Mouse (Mus musculus): ENCODE results near the gene Ssbp4. TPM values are rescaled to one million over a fixed set of nuclear protein-coding genes. Genes with fewer than 3 reads are reported as not detected.

Ssbp4 gene
- polyA plus RNA-seq, 1 experiment from 2014 or later: 121 TPM

- H3K4me2 ChIP-seq (ENCODE audit: low read length): no peak overlapping the region
- no peak overlapping the region for H3K27ac ChIP-seq (ENCODE audit: low read length)
- H3K4me3 ChIP-seq (replicated peaks; ENCODE audit: low read length): no peak overlapping the region
- peaks cover 18% of the 10 kb centered on the region for H3K4me1 ChIP-seq (replicated peaks; ENCODE audit: control insufficient read depth, insufficient read depth, low read length)
- H3K9ac ChIP-seq (replicated peaks; ENCODE audit: low read depth, low read length): no peak overlapping the region
- no peaks in the 10 kb centered on the region for H3K9me3 ChIP-seq (ENCODE audit: control insufficient read depth, low read length)
- ATAC-seq: no peak
- 75% methylated on average over 5 of the region's 5 CpGs for WGBS
- H3K36me3 ChIP-seq (ENCODE audit: control insufficient read depth, insufficient read depth): no peaks in the 10 kb centered on the region
- 0 out of 2 replicates have a peak, but pooled peaks cover 3% of the 10 kb centered on the region for H3K27me3 ChIP-seq (replicated peaks; ENCODE audit: control insufficient read depth, insufficient read depth, low read length)
Observed at GRCm38 (mm10) chr8:70627041-70627440, 18.4 kb upstream of the Ssbp4 start.

DNA sequence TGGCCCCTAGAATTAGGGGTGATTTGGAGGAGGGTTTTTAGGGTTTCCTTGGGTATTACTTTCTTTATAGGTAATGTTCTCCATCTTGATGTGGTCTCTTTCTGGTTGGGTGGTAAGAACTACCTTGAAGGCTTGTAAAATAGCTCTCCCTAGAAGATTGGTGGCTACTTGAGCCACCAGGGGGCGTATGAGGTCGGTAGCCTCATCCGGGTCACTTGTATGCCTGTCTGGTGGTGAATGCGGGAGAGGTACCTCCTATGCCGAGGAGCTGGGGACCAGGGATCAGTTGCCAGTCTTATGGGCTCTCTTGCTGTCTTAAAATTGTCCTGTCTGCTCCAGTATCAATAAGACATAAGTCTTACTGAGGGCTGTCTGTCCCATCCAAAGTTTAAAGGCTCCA lies 16.4 kb upstream of the Ssbp4 start:
- no peak overlapping the region for H3K4me3 ChIP-seq (replicated peaks; ENCODE audit: low read length)
- WGBS: 23% methylated on average over 5 of the region's 5 CpGs
- H3K27ac ChIP-seq (ENCODE audit: low read length): no peak overlapping the region
- no peak overlapping the region for H3K4me2 ChIP-seq (ENCODE audit: low read length)
- no peak for ATAC-seq
- H3K9ac ChIP-seq (replicated peaks; ENCODE audit: low read depth, low read length): no peak overlapping the region
- H3K4me1 ChIP-seq (replicated peaks; ENCODE audit: control insufficient read depth, insufficient read depth, low read length): peaks cover 7% of the 10 kb centered on the region
- no peaks in the 10 kb centered on the region for H3K9me3 ChIP-seq (ENCODE audit: control insufficient read depth, low read length)
- H3K36me3 ChIP-seq (ENCODE audit: control insufficient read depth, insufficient read depth): no peaks in the 10 kb centered on the region
- no peaks in the 10 kb centered on the region for H3K27me3 ChIP-seq (replicated peaks; ENCODE audit: control insufficient read depth, insufficient read depth, low read length)

- H3K9me3 ChIP-seq (ENCODE audit: control insufficient read depth, low read length): no peaks in the 10 kb centered on the region
- H3K4me1 ChIP-seq (replicated peaks; ENCODE audit: control insufficient read depth, insufficient read depth, low read length): no peaks in the 10 kb centered on the region
- no peak for ATAC-seq
- H3K36me3 ChIP-seq (ENCODE audit: control insufficient read depth, insufficient read depth): no peaks in the 10 kb centered on the region
- no peaks in the 10 kb centered on the region for H3K27me3 ChIP-seq (replicated peaks; ENCODE audit: control insufficient read depth, insufficient read depth, low read length)
- no peak overlapping the region for H3K9ac ChIP-seq (replicated peaks; ENCODE audit: low read depth, low read length)
- no peak overlapping the region for H3K27ac ChIP-seq (ENCODE audit: low read length)
- no peak overlapping the region for H3K4me2 ChIP-seq (ENCODE audit: low read length)
- 66% methylated on average over 3 of the region's 3 CpGs for WGBS
- H3K4me3 ChIP-seq (replicated peaks; ENCODE audit: low read length): no peak overlapping the region
Observed at GRCm38 (mm10) chr8:70622220-70622619, 13.5 kb upstream of the Ssbp4 start.

DNA sequence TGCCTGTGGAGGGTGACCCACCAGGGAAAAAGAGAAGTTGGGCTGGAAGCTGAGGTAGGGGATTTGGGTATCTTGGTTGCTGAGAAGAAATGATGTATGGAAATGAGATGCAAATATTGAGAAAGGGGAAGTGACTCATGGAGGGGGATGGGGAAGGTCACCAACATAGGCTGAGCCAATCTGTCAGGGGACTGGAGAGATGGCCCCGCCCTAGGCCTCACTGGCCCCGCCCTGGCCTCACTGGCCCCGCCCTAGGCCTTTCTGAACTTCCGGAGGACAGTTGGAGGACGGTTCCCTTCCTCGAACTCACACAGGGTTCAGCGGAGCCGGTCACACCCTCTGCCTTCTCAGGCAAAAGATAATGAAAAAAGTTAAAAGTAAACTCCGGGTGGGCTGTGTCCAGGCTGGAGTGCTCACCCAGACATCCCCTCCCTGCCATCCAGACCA lies 10.2 kb upstream of the Ssbp4 start:
- H3K4me2 ChIP-seq (ENCODE audit: low read length): no peak overlapping the region
- H3K27ac ChIP-seq (ENCODE audit: low read length): no peak overlapping the region
- WGBS: 36% methylated on average over 9 of the region's 9 CpGs
- no peak overlapping the region for H3K9ac ChIP-seq (replicated peaks; ENCODE audit: low read depth, low read length)
- no peaks in the 10 kb centered on the region for H3K36me3 ChIP-seq (ENCODE audit: control insufficient read depth, insufficient read depth)
- H3K4me1 ChIP-seq (replicated peaks; ENCODE audit: control insufficient read depth, insufficient read depth, low read length): no peaks in the 10 kb centered on the region
- no peaks in the 10 kb centered on the region for H3K27me3 ChIP-seq (replicated peaks; ENCODE audit: control insufficient read depth, insufficient read depth, low read length)
- ATAC-seq: no peak
- H3K4me3 ChIP-seq (replicated peaks; ENCODE audit: low read length): no peak overlapping the region
- no peaks in the 10 kb centered on the region for H3K9me3 ChIP-seq (ENCODE audit: control insufficient read depth, low read length)

- Histone ChIP-seq H3K9me3 (ENCODE audit: control insufficient read depth, low read length) (no peaks in the 10 kb centered on the region), H3K4me1 (replicated peaks; ENCODE audit: control insufficient read depth, insufficient read depth, low read length) (no peaks in the 10 kb centered on the region), H3K4me2 (ENCODE audit: low read length) (no peak overlapping the region), H3K4me3 (replicated peaks; ENCODE audit: low read length) (no peak overlapping the region), H3K27ac (ENCODE audit: low read length) (no peak overlapping the region), H3K27me3 (replicated peaks; ENCODE audit: control insufficient read depth, insufficient read depth, low read length) (no peaks in the 10 kb centered on the region), H3K9ac (replicated peaks; ENCODE audit: low read depth, low read length) (no peak overlapping the region), H3K36me3 (ENCODE audit: control insufficient read depth, insufficient read depth) (no peaks in the 10 kb centered on the region)
- WGBS: 82% methylated on average over 11 of the region's 11 CpGs
- no peak for ATAC-seq
Observed at GRCm38 (mm10) chr8:70617985-70618384, 9.3 kb upstream of the Ssbp4 start.

- Histone ChIP-seq H3K27me3 (replicated peaks; ENCODE audit: control insufficient read depth, insufficient read depth, low read length) (no peaks in the 10 kb centered on the region), H3K4me3 (replicated peaks; ENCODE audit: low read length) (no peak overlapping the region), H3K9ac (replicated peaks; ENCODE audit: low read depth, low read length) (no peak overlapping the region), H3K36me3 (ENCODE audit: control insufficient read depth, insufficient read depth) (no peaks in the 10 kb centered on the region), H3K4me2 (ENCODE audit: low read length) (no peak overlapping the region), H3K4me1 (replicated peaks; ENCODE audit: control insufficient read depth, insufficient read depth, low read length) (peaks cover 2% of the 10 kb centered on the region), H3K9me3 (ENCODE audit: control insufficient read depth, low read length) (no peaks in the 10 kb centered on the region), H3K27ac (ENCODE audit: low read length) (no peak overlapping the region)
- 63% methylated on average over 11 of the region's 11 CpGs for WGBS
- no peak for ATAC-seq
Observed at GRCm38 (mm10) chr8:70616645-70617044, 8.0 kb upstream of the Ssbp4 start.

DNA sequence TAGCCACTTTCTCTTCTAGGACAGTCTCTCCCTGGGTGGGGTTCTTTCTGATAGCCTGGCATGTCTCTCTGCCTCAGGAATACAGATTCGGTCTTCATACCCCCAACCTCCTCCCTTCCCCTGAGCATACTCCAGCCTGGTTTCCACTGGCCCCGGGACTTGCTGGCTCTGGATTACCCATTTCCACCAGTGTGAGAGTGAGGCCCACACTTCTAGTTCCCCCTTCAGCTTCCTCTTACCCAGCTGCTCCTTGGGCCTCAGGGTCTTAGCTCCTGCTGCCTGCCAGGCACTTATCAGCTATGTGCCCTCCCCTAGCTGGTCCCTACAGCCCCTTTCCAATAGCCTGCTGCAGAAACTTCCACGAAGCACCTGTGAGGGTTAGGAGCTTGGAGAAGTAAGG lies 7.2 kb upstream of the Ssbp4 start, which contains the start of gene Lrrc25:
Gene Lrrc25, plus strand, starts transcription at position 262 of the 400 bp plus-strand sequence.
- ATAC-seq: no peak
- Histone ChIP-seq H3K4me2 (ENCODE audit: low read length) (no peak within 1 kb of the TSS), H3K4me1 (replicated peaks; ENCODE audit: control insufficient read depth, insufficient read depth, low read length) (peaks cover 9% of the 10 kb centered on the region), H3K4me3 (replicated peaks; ENCODE audit: low read length) (no peak within 1 kb of the TSS), H3K9ac (replicated peaks; ENCODE audit: low read depth, low read length) (no peak within 1 kb of the TSS), H3K36me3 (ENCODE audit: control insufficient read depth, insufficient read depth) (no peaks in the 10 kb centered on the region), H3K27me3 (replicated peaks; ENCODE audit: control insufficient read depth, insufficient read depth, low read length) (no peaks in the 10 kb centered on the region), H3K9me3 (ENCODE audit: control insufficient read depth, low read length) (no peaks in the 10 kb centered on the region), H3K27ac (ENCODE audit: low read length) (no peak within 1 kb of the TSS)
- 83% methylated on average over 3 of the region's 3 CpGs for WGBS

DNA sequence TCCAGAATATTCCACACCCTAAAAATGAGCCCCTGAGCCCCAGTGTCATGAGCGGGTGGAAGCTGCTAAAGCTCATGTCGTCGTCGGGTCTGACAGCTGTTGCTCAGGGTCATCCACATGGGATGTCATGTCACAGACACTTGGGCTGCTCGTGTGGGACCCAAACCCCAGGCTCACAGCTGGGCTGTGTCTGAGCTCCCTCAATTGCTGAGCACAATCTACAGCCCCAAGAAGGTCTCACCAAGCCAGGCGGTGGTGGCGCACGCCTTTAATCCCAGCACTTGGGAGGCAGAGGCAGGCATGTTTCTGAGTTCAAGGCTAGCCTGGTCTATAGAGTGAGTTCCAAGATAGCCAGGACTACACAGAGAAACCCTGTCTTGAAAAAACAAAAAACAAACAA lies 6.6 kb upstream of the Ssbp4 start:
- ATAC-seq: no peak
- 87% methylated on average over 8 of the region's 8 CpGs for WGBS

DNA sequence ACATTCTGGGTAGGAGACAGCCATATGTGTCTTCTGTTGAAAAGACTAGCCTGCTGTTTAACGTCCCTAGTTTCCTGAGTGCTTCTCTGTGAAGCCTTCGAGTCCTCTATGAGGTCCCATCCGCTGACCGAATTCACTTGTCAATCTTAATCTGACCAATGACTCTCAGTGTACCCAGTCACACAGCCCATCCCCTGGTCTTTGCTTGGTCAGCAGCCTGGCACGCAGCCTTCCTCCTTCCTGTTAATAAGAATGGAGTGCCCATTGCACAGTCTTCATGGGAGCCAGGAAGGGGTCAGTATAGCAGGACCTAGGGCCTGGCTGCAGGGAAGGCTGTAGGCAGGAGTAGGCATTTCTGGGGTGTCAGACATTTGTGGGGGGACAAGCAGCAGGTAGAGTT lies 5.8 kb upstream of the Ssbp4 start:
- no peaks in the 10 kb centered on the region for H3K27me3 ChIP-seq (replicated peaks; ENCODE audit: control insufficient read depth, insufficient read depth, low read length)
- no peaks in the 10 kb centered on the region for H3K36me3 ChIP-seq (ENCODE audit: control insufficient read depth, insufficient read depth)
- no peak overlapping the region for H3K4me2 ChIP-seq (ENCODE audit: low read length)
- peaks cover 22% of the 10 kb centered on the region for H3K4me1 ChIP-seq (replicated peaks; ENCODE audit: control insufficient read depth, insufficient read depth, low read length)
- no peak overlapping the region for H3K9ac ChIP-seq (replicated peaks; ENCODE audit: low read depth, low read length)
- no peak overlapping the region for H3K27ac ChIP-seq (ENCODE audit: low read length)
- H3K9me3 ChIP-seq (ENCODE audit: control insufficient read depth, low read length): no peaks in the 10 kb centered on the region
- ATAC-seq: no peak
- no peak overlapping the region for H3K4me3 ChIP-seq (replicated peaks; ENCODE audit: low read length)
- WGBS: 71% methylated on average over 5 of the region's 5 CpGs

More for the DNA sequence above, 6.6 kb upstream of the Ssbp4 start:
- Histone ChIP-seq H3K36me3 (ENCODE audit: control insufficient read depth, insufficient read depth) (no peaks in the 10 kb centered on the region), H3K9ac (replicated peaks; ENCODE audit: low read depth, low read length) (no peak overlapping the region), H3K4me3 (replicated peaks; ENCODE audit: low read length) (no peak overlapping the region), H3K4me1 (replicated peaks; ENCODE audit: control insufficient read depth, insufficient read depth, low read length) (peaks cover 14% of the 10 kb centered on the region), H3K4me2 (ENCODE audit: low read length) (no peak overlapping the region), H3K27me3 (replicated peaks; ENCODE audit: control insufficient read depth, insufficient read depth, low read length) (no peaks in the 10 kb centered on the region), H3K9me3 (ENCODE audit: control insufficient read depth, low read length) (no peaks in the 10 kb centered on the region), H3K27ac (ENCODE audit: low read length) (no peak overlapping the region)

GRCm38 (mm10) chr8:70613763-70614162 lies 5.1 kb upstream of the Ssbp4 start:
- H3K36me3 ChIP-seq (ENCODE audit: control insufficient read depth, insufficient read depth): no peaks in the 10 kb centered on the region
- H3K4me3 ChIP-seq (replicated peaks; ENCODE audit: low read length): no peak overlapping the region
- H3K4me1 ChIP-seq (replicated peaks; ENCODE audit: control insufficient read depth, insufficient read depth, low read length): peaks cover 29% of the 10 kb centered on the region
- H3K9ac ChIP-seq (replicated peaks; ENCODE audit: low read depth, low read length): no peak overlapping the region
- H3K9me3 ChIP-seq (ENCODE audit: control insufficient read depth, low read length): no peaks in the 10 kb centered on the region
- WGBS: 5% methylated on average over 1 of the region's 1 CpGs
- H3K4me2 ChIP-seq (ENCODE audit: low read length): no peak overlapping the region
- no peak for ATAC-seq
- H3K27ac ChIP-seq (ENCODE audit: low read length): no peak overlapping the region
- H3K27me3 ChIP-seq (replicated peaks; ENCODE audit: control insufficient read depth, insufficient read depth, low read length): peaks cover 5% of the 10 kb centered on the region; the same call in 1 of the 2 replicates

Measured in forebrain, embryonic 16.5 days (tissue).